Mouse (Mus musculus) ES-Bruce4 (cell line): ENCODE results near the gene Cryl1.
A peak's percentile ranks its signal among the peaks of the same experiment; 100 is the strongest.

Source experiments
- CTCF ChIP-seq: IDR thresholded peaks from one replicate; pipeline ENCODE4 v1.8.1; 2011; ENCODE audit warnings: low read depth, low read length
- EP300 ChIP-seq: IDR thresholded peaks from 2 replicates; pipeline ENCODE4 v1.6.1; 2011; ENCODE audit warnings: low read depth, low read length; ENCODE audit not compliant: insufficient read depth
- POLR2A ChIP-seq: IDR thresholded peaks from one replicate; pipeline ENCODE4 v1.8.1; 2011; ENCODE audit warnings: low read length; ENCODE audit not compliant: insufficient read depth

GRCm38 (mm10) chr14:57346135-57346534 lies 52.2 kb downstream of the Cryl1 start:
- TF ChIP-seq CTCF: peak; percentile 59
- no peak for TF ChIP-seq POLR2A
- TF ChIP-seq EP300: no peak
